Comparison of ENCODE assay signal across 28 mouse cellular contexts in the genomic region with DNA sequence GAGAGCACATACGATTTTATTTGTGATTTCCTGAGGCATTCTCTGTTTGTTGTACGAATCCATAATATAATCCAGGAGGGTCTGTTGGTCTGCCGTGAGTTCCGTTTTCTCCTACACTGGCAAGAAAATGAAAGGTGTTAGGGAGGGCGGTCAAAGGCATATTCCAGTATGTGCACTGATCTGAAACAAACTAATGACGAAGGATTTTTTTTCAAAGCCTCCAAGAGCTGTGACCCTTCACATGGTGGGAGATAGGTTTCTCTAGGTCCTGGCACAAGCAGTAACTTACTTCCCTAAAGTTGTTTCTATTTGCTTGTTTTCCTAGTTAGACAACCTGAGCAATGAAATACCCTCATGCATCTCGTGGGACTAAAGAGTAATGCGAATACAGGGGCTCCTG. TPM values are rescaled to one million over a fixed set of nuclear protein-coding genes. Genes with fewer than 3 reads are reported as not detected.
"Had no signal": no experiment of that assay in that cellular context is flagged by ENCODE, and none has a peak within 500 bp of the region (broad histone marks: within the 10 kb centered on the region; RNA-seq: fewer than 3 reads in every experiment).

No protein-coding gene starts in this region.

- H3K4me1 ChIP-seq: heart, embryonic 10.5 days; heart, embryonic 12.5 days; heart, embryonic 13.5 days; heart, embryonic 15.5 days; intestine, embryonic 15.5 days; kidney, embryonic 15.5 days had no signal

- H3K27ac ChIP-seq: heart, embryonic 10.5 days; heart, embryonic 13.5 days; heart, embryonic 15.5 days; hindbrain, embryonic 10.5 days; hindbrain, embryonic 12.5 days; hindbrain, embryonic 13.5 days; hindbrain, embryonic 14.5 days; hindbrain, embryonic 15.5 days; hindbrain, postnatal 0 days; intestine, embryonic 15.5 days; kidney, embryonic 15.5 days; kidney, postnatal 0 days; layer of hippocampus, adult 2 months; left cerebral cortex, adult 2 months had no signal

- H3K27me3 ChIP-seq: heart, embryonic 12.5 days; heart, embryonic 13.5 days; heart, embryonic 15.5 days; hindbrain, embryonic 12.5 days; hindbrain, embryonic 15.5 days; intestine, embryonic 15.5 days; kidney, embryonic 15.5 days had no signal

- DNase-seq: heart, postnatal 14 days; heart, postnatal 36 days; heart, postnatal 4 days; kidney, adult 11 months; kidney, adult 18-20 months; kidney, postnatal 10 days; kidney, postnatal 14 days; kidney, postnatal 4 days; layer of hippocampus, adult 9-11 months; layer of hippocampus, postnatal 36 days had no signal

- H3K4me3 ChIP-seq: heart, embryonic 10.5 days; heart, embryonic 12.5 days; heart, embryonic 13.5 days; heart, embryonic 15.5 days; hindbrain, embryonic 10.5 days; hindbrain, embryonic 12.5 days; hindbrain, embryonic 13.5 days; hindbrain, embryonic 15.5 days; intestine, embryonic 15.5 days; kidney, embryonic 15.5 days; layer of hippocampus, adult 2 months; left cerebral cortex, adult 2 months had no signal

- H3K36me3 ChIP-seq: heart, embryonic 10.5 days; heart, embryonic 12.5 days; heart, embryonic 13.5 days; heart, embryonic 15.5 days; hindbrain, embryonic 10.5 days; hindbrain, embryonic 12.5 days; hindbrain, embryonic 13.5 days; hindbrain, embryonic 15.5 days; intestine, embryonic 15.5 days; kidney, embryonic 15.5 days had no signal

RNA-seq across cellular contexts. Expression of gene Nr1h4, which starts 54.6 kb away (rescaled TPM):
- total RNA-seq: hematopoietic stem cell, adult 5-6 weeks; hindbrain, postnatal 0 days; left cerebral cortex, adult 2 months had no signal
- polyA plus RNA-seq: hindbrain, embryonic 10.5 days; hindbrain, embryonic 11.5 days; hindbrain, embryonic 12.5 days; hindbrain, embryonic 13.5 days; hindbrain, embryonic 15.5 days; inflammation-experienced regulatory T-cells, adult 6 months had no signal
